Mouse (Mus musculus) spleen, adult 2 months (tissue): Measurements from ENCODE around the gene Arhgap25. TPM values are rescaled to one million over a fixed set of nuclear protein-coding genes. Genes with fewer than 3 reads are reported as not detected.
"Not testable (repeated sequence)": the region's sequence is repeated elsewhere in the genome, so short reads cannot be mapped to it uniquely, and the experiment has no call there.

Experiments used
- DNase-seq, 2 experiments: peaks; one replicate each; pipeline versions ENCODE4 v3.0.0 to v3.0.0-alpha.2; 2012 to 2021; ENCODE audit warnings: low spot score in 2 of 2, low read depth in 1 of 2
- H3K27ac ChIP-seq: fragments of 200-500 bp; 2 replicates; pipeline ENCODE4 v1.5.1; 2012; ENCODE audit warnings: low read length, inconsistent platforms; ENCODE audit not compliant: insufficient read depth
- H3K27me3 ChIP-seq: fragments of 200-500 bp; 2 replicates; pipeline ENCODE4 v1.6.1; 2012; ENCODE audit warnings: mild to moderate bottlenecking, moderate library complexity, low read length, inconsistent platforms; ENCODE audit not compliant: control insufficient read depth, insufficient read depth
- H3K36me3 ChIP-seq: fragments of 200-500 bp; 2 replicates; pipeline ENCODE4 v1.6.1; 2012; ENCODE audit warnings: mild to moderate bottlenecking, low read length, inconsistent platforms; ENCODE audit not compliant: control insufficient read depth, insufficient read depth
- H3K4me1 ChIP-seq: fragments of 200-500 bp; 2 replicates; pipeline ENCODE4 v1.6.1; 2011; ENCODE audit warnings: inconsistent platforms; ENCODE audit not compliant: control insufficient read depth, insufficient read depth, insufficient read length
- H3K4me3 ChIP-seq: fragments of 200-500 bp; 2 replicates; pipeline ENCODE4 v1.5.1; 2011; ENCODE audit warnings: mild to moderate bottlenecking, inconsistent platforms; ENCODE audit not compliant: insufficient read depth, insufficient read length; ENCODE audit errors: extremely low read depth
- CTCF ChIP-seq: fragments of 200-500 bp; IDR thresholded peaks from 2 replicates; pipeline ENCODE4 v1.5.1; 2011; ENCODE audit warnings: mild to moderate bottlenecking, inconsistent platforms; ENCODE audit not compliant: insufficient read depth, insufficient read length, insufficient replicate concordance; ENCODE audit errors: extremely low read depth
- POLR2A ChIP-seq: fragments of 200-500 bp; IDR thresholded peaks from 2 replicates; pipeline ENCODE4 v1.6.1; 2011; ENCODE audit warnings: low read depth, low read length, inconsistent platforms
- WGBS: fragments of 180-500 bp; shearing (Covaris S2); methylation state at CpG from one replicate; pipeline ENCODE4 v1.1.7; 2018; 5-methylcytosine and 5-hydroxymethylcytosine counted together
- polyA plus RNA-seq: library from polyadenylated mRNA; depleted of rRNA; stranded (reverse); fragments of >200 nt; gene quantifications from 2 replicates; pipeline ENCODE4 v1.2.3, GENCODE M21; 2012

Arhgap25 gene
- polyA plus RNA-seq, 1 experiment, result 17.3 TPM

- H3K4me3 ChIP-seq, result no peak overlapping the region
- H3K36me3 ChIP-seq, result peaks cover 18% of the 10 kb centered on the region
- peaks cover 15% of the 10 kb centered on the region; the same call in 1 of the 2 replicates for H3K4me1 ChIP-seq
- TF ChIP-seq POLR2A (no peak), CTCF (no peak)
- H3K27me3 ChIP-seq, result no peaks in the 10 kb centered on the region
- no peak overlapping the region for H3K27ac ChIP-seq
- 80% methylated on average over 10 of the region's 10 CpGs for WGBS
- DNase-seq, result no peak
These were observed 7.9 kb downstream of the Arhgap25 start for GRCm38 (mm10) chr6:87525126-87525525.

GRCm38 (mm10) chr6:87524281-87524680 lies 8.8 kb downstream of the Arhgap25 start:
- H3K4me3 ChIP-seq, result no peak overlapping the region
- H3K27ac ChIP-seq, result no peak overlapping the region
- peaks cover 12% of the 10 kb centered on the region; the same call in 1 of the 2 replicates for H3K4me1 ChIP-seq
- TF ChIP-seq CTCF (no peak), POLR2A (no peak)
- H3K27me3 ChIP-seq, result no peaks in the 10 kb centered on the region
- no peak for DNase-seq
- 94% methylated on average over 4 of the region's 4 CpGs for WGBS
- peaks cover 21% of the 10 kb centered on the region for H3K36me3 ChIP-seq

DNA sequence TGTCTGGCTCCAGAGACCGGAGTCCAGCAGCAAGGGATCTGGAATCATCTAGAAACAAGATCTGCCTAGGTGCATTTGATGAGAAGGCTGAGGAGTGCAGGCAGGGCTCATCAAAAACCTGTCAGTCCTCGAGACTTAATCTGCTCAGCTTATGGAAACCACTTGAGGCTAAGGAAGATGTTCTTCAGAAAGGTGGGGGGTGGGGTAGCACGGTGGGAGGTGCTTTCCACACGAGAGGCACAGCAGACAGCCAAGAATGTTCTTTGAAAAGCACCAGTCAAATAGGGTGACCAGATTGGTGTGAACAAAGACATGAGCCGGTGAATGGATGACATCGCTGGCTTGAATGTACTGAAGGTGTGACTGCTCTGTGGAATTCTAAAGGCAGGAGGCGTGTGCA lies 9.3 kb downstream of the Arhgap25 start:
- Histone ChIP-seq H3K36me3 (peaks cover 22% of the 10 kb centered on the region), H3K4me1 (peaks cover 12% of the 10 kb centered on the region; the same call in 1 of the 2 replicates), H3K4me3 (no peak overlapping the region), H3K27me3 (no peaks in the 10 kb centered on the region), H3K27ac (no peak overlapping the region)
- 79% methylated on average over 7 of the region's 7 CpGs for WGBS
- DNase-seq, result no peak
- no peak for TF ChIP-seq POLR2A
- no peak for TF ChIP-seq CTCF

DNA sequence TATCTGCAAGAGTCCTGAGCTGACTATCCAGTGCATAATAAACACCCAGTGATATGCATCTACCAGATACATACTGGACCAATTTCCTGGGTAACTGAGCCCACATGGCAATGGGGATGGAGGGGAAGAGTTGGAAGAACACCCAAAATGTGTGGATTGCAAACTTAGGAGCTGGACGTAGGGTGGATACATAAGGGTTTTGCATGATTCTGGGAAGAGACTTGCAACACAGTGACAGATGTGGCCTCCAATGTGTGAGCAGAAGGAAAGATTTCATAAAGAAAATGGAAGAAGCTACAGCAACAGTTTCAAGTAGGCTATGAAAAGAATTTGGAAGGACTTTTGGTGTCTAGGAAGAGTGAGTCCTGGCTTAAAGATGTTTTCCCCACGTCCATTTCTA lies 10.0 kb downstream of the Arhgap25 start:
- no peaks in the 10 kb centered on the region for H3K27me3 ChIP-seq
- TF ChIP-seq CTCF (no peak), POLR2A (no peak)
- H3K36me3 ChIP-seq, result peaks cover 21% of the 10 kb centered on the region
- H3K4me3 ChIP-seq, result no peak overlapping the region
- DNase-seq, result no peak
- peaks cover 7% of the 10 kb centered on the region; the same call in 1 of the 2 replicates for H3K4me1 ChIP-seq
- WGBS, result 89% methylated on average over 2 of the region's 2 CpGs
- H3K27ac ChIP-seq, result no peak overlapping the region

- TF ChIP-seq CTCF, result no peak
- TF ChIP-seq POLR2A, result no peak
- H3K4me3 ChIP-seq, result no peak overlapping the region
- peaks cover 7% of the 10 kb centered on the region; the same call in 1 of the 2 replicates for H3K4me1 ChIP-seq
- H3K27ac ChIP-seq, result no peak overlapping the region
- peaks cover 23% of the 10 kb centered on the region for H3K36me3 ChIP-seq
- H3K27me3 ChIP-seq, result no peaks in the 10 kb centered on the region
- DNase-seq, result no peak
- WGBS, result 72% methylated on average over 3 of the region's 3 CpGs
These were observed 10.8 kb downstream of the Arhgap25 start for GRCm38 (mm10) chr6:87522236-87522635.

DNA sequence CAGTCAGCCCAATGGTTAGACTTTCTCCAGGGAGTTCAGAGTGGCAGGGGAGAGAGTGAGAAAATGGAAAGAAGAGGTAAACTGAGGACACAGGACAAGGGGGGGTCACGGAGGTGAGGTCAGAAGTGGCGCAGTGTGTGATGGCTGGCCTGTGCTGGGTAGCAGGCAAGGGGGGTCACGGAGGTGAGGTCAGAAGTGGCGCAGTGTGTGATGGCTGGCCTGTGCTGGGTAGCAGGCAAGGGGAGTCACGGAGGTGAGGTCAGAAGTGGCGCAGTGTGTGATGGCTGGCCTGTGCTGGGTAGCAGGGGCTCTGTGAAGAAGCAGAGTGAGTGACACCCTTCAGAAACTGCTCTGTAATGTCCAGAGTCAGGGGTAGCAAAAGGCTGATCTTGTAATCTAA lies 11.4 kb downstream of the Arhgap25 start:
- H3K4me1 ChIP-seq, H3K4me3 ChIP-seq, DNase-seq, H3K27me3 ChIP-seq, H3K27ac ChIP-seq: not testable (repeated sequence)
- peaks cover 22% of the 10 kb centered on the region for H3K36me3 ChIP-seq
- WGBS, result 91% methylated on average over 6 of the region's 6 CpGs

DNA sequence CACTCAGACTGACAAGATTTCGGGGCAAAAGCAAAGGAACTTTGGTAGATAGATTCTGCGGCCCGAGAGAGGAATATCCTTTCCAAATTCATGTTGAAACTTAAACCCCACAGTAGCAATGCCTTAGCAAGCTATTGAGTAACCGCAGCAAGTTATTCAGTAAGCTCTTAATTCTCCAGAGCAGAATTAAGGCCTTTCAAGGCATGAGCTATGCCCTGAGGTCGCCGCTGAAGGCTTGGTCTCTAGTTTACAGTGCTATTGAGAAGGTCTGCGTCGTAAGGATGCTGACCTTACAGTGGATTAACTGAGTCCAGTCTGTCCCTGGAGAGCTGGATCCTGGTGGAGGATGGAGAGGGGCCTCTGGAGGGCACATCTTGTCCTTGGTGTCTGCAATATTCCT lies 12.5 kb downstream of the Arhgap25 start:
- Histone ChIP-seq H3K27ac (no peak overlapping the region), H3K36me3 (peaks cover 23% of the 10 kb centered on the region), H3K27me3 (no peaks in the 10 kb centered on the region), H3K4me3 (no peak overlapping the region), H3K4me1 (peaks cover 7% of the 10 kb centered on the region; the same call in 1 of the 2 replicates)
- WGBS, result 89% methylated on average over 8 of the region's 8 CpGs
- no peak for TF ChIP-seq POLR2A
- no peak for TF ChIP-seq CTCF
- DNase-seq, result no peak
